Mouse (Mus musculus): ENCODE measurements around the gene Rchy1. TPM values are rescaled to one million over a fixed set of nuclear protein-coding genes. Genes with fewer than 3 reads are reported as not detected.
"Not testable (repeated sequence)": the region's sequence is repeated elsewhere in the genome, so short reads cannot be mapped to it uniquely, and the experiment has no call there.

Rchy1 gene
- polyA plus RNA-seq, 1 experiment, result 0.66 TPM

GRCm38 (mm10) chr5:91947008-91947407 lies 15.9 kb downstream of the Rchy1 start:
- Histone ChIP-seq H3K9me3 (ENCODE audit: control insufficient read depth, low read length) (no peaks in the 10 kb centered on the region), H3K27me3 (ENCODE audit: control insufficient read depth) (no peaks in the 10 kb centered on the region), H3K4me1 (ENCODE audit: control insufficient read depth) (no peaks in the 10 kb centered on the region), H3K4me3 (replicated peaks) (no peak overlapping the region), H3K36me3 (ENCODE audit: control insufficient read depth) (peaks cover 87% of the 10 kb centered on the region)
- TF ChIP-seq GATA1 (IDR thresholded peaks at IDR 0.05; ENCODE audit: low read length) (no peak), TAL1 (IDR thresholded peaks at IDR 0.05; ENCODE audit: low read length) (no peak)

GRCm38 (mm10) chr5:91945609-91946008 lies 17.3 kb downstream of the Rchy1 start:
- H3K4me1 ChIP-seq (ENCODE audit: control insufficient read depth); H3K27me3 ChIP-seq (ENCODE audit: control insufficient read depth); H3K9me3 ChIP-seq (ENCODE audit: control insufficient read depth, low read length); H3K4me3 ChIP-seq (replicated peaks): not testable (repeated sequence)
- H3K36me3 ChIP-seq (ENCODE audit: control insufficient read depth), result peaks cover 78% of the 10 kb centered on the region

DNA sequence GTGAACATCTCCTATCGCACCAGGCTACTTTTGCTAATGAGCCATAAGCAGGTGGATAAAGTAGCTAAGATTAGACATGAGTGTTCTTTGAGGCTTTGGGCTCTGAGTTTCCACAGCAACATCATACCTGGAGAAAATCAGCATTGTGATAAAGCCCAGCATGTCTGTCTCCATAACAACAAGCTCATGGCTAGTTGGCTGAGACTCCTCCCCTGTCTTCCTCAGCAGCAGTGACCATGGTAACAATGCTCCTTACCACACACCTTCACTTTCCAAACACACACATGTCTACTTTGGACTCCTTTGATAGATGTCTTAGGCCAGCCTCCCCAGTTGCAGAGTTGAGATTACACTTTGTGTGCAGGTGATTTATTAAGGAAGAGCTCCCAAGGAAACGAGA lies 49.6 kb downstream of the Rchy1 start:
- Histone ChIP-seq H3K9me3 (ENCODE audit: control insufficient read depth, low read length) (no peaks in the 10 kb centered on the region), H3K4me1 (ENCODE audit: control insufficient read depth) (no peaks in the 10 kb centered on the region)
- TF ChIP-seq TAL1 (IDR thresholded peaks at IDR 0.05; ENCODE audit: low read length), result no peak
- no peak for TF ChIP-seq GATA1 (IDR thresholded peaks at IDR 0.05; ENCODE audit: low read length)

GRCm38 (mm10) chr5:91911384-91912106 lies 51.3 kb downstream of the Rchy1 start:
- H3K36me3 ChIP-seq (ENCODE audit: control insufficient read depth), result no peaks in the 10 kb centered on the region
- H3K9me3 ChIP-seq (ENCODE audit: control insufficient read depth, low read length), result no peaks in the 10 kb centered on the region
- H3K4me1 ChIP-seq (ENCODE audit: control insufficient read depth), result no peaks in the 10 kb centered on the region
- H3K27me3 ChIP-seq (ENCODE audit: control insufficient read depth), result no peaks in the 10 kb centered on the region
- TF ChIP-seq GATA1 (IDR thresholded peaks at IDR 0.05; ENCODE audit: low read length) (no peak), TAL1 (IDR thresholded peaks at IDR 0.05; ENCODE audit: low read length) (no peak)
- H3K4me3 ChIP-seq (replicated peaks), result no peak overlapping the region

More for the DNA sequence above, 49.6 kb downstream of the Rchy1 start:
- no peak overlapping the region for H3K4me3 ChIP-seq (replicated peaks)
- no peaks in the 10 kb centered on the region for H3K27me3 ChIP-seq (ENCODE audit: control insufficient read depth)
- no peaks in the 10 kb centered on the region for H3K36me3 ChIP-seq (ENCODE audit: control insufficient read depth)

DNA sequence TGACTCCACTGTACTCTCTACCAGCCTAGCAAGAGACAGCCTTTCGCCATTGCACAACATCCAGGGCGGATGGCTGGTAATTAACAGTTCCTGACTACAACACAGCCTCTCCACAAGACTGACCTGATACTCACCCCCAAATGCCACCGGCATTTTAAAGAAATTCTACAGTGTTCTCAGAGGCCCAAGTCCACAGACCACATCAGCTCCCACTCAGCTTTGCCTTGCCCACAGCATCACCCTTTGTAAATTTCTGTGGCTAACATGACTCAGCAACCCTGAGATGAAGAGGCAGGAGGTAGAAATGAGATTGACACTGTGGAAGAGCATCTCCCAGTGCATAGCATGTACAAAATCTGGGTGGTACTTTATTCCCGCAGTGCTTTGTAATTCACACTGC lies 52.3 kb downstream of the Rchy1 start:
- Histone ChIP-seq H3K36me3 (ENCODE audit: control insufficient read depth) (no peaks in the 10 kb centered on the region), H3K4me3 (replicated peaks) (no peak overlapping the region), H3K4me1 (ENCODE audit: control insufficient read depth) (no peaks in the 10 kb centered on the region), H3K27me3 (ENCODE audit: control insufficient read depth) (no peaks in the 10 kb centered on the region), H3K9me3 (ENCODE audit: control insufficient read depth, low read length) (no peaks in the 10 kb centered on the region)
- TF ChIP-seq TAL1 (IDR thresholded peaks at IDR 0.05; ENCODE audit: low read length) (no peak), GATA1 (IDR thresholded peaks at IDR 0.05; ENCODE audit: low read length) (no peak)

DNA sequence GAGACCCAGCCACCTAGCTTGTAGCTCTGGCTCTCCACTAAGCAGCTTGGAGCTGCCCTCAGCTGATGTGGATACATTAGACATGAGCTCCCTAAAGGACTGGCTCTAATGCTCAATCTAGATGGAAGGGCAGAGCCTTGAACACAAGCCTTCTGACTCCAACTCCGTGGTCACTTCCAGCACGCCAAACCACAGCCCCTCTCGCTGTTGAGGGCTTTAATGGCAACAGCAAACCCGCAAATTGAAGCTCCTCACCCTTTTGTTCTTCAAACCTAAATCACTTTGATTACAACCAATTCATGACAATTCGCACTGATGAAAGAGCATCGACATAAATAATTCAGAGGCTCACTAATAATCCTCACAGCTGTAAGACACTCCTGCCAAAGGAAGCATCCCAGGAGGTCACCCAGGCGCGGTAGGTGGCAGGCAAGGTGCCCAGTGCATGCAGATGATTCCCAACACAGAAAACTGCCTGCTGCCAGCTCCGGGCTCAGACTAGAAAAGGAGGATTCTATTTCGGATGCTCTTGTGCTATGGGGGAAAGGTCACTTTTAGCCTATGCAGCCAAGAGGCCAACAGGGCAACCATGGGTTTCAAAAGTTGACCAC lies 53.8 kb downstream of the Rchy1 start:
- Histone ChIP-seq H3K4me3 (replicated peaks) (no peak overlapping the region), H3K9me3 (ENCODE audit: control insufficient read depth, low read length) (no peaks in the 10 kb centered on the region), H3K36me3 (ENCODE audit: control insufficient read depth) (no peaks in the 10 kb centered on the region), H3K27me3 (ENCODE audit: control insufficient read depth) (no peaks in the 10 kb centered on the region), H3K4me1 (ENCODE audit: control insufficient read depth) (no peaks in the 10 kb centered on the region)
- TF ChIP-seq TAL1 (IDR thresholded peaks at IDR 0.05; ENCODE audit: low read length) (no peak), GATA1 (IDR thresholded peaks at IDR 0.05; ENCODE audit: low read length) (no peak)

Other genes starting within 250 kb of the Rchy1 start
- gene Odaph, start 24.4 kb upstream of the Rchy1 start, polyA plus RNA-seq (2012), result not detected in 2 replicates
- gene Cdkl2, start 80.8 kb upstream of the Rchy1 start, polyA plus RNA-seq (2012), result 0.02 TPM in 1 of 2 replicates, not detected in the other
- gene G3bp2, start 120.7 kb upstream of the Rchy1 start, polyA plus RNA-seq (2012), result 1.2 and 1.3 TPM in 2 replicates
- 0.53 and 0.71 TPM in 2 replicates for gene Uso1, start 174.9 kb upstream of the Rchy1 start, polyA plus RNA-seq (2012)

Data from erythroblast, embryonic 14.5 days (primary cell).